Mouse (Mus musculus) kidney, postnatal 0 days (tissue): ENCODE results near the gene Ttll9. TPM values are rescaled to one million over a fixed set of nuclear protein-coding genes. Genes with fewer than 3 reads are reported as not detected.

ENCODE experiments used
- ATAC-seq: fragments of 200-750 bp; cut with Nextera tagmentation; replicated peaks from 2 replicates; pipeline ENCODE4 v1.8.0; 2017; ENCODE audit warnings: low read depth, moderate number of reproducible peaks, moderate TSS enrichment, moderate library complexity; ENCODE audit not compliant: low FRiP score
- DNase-seq: peaks from one replicate; pipeline ENCODE4 v3.0.0-alpha.2; 2016; ENCODE audit warnings: low spot score
- H3K27ac ChIP-seq: fragments of 300-500 bp; sonication (generic); 2 replicates; pipeline ENCODE4 v1.5.1; 2014; ENCODE audit warnings: mild to moderate bottlenecking
- H3K27me3 ChIP-seq: fragments of 300-500 bp; sonication (generic); 2 replicates; pipeline ENCODE4 v1.6.1; 2014; ENCODE audit warnings: low read length, mixed read lengths; ENCODE audit not compliant: insufficient read depth
- H3K36me3 ChIP-seq: fragments of 300-500 bp; sonication (generic); 2 replicates; pipeline ENCODE4 v1.6.1; 2014; ENCODE audit warnings: low read length, mixed read lengths; ENCODE audit not compliant: insufficient read depth
- H3K4me1 ChIP-seq: fragments of 300-500 bp; sonication (generic); replicated peaks from 2 replicates; pipeline ENCODE4 v1.6.1; 2014; ENCODE audit warnings: antibody characterized with exemption, low read length, mixed read lengths; ENCODE audit not compliant: insufficient read depth
- H3K4me2 ChIP-seq: fragments of 300-500 bp; sonication (generic); 2 replicates; pipeline ENCODE4 v1.6.1; 2014; ENCODE audit warnings: mild to moderate bottlenecking, low read length, moderate library complexity, mixed read lengths
- H3K4me3 ChIP-seq: fragments of 300-500 bp; sonication (generic); replicated peaks from 2 replicates; pipeline ENCODE4 v1.5.1; 2014; ENCODE audit warnings: low read depth, low read length
- H3K9ac ChIP-seq: fragments of 300-500 bp; sonication (generic); 2 replicates; pipeline ENCODE4 v1.6.1; 2014; ENCODE audit warnings: low read depth, low read length
- H3K9me3 ChIP-seq: fragments of 300-500 bp; sonication (generic); replicated peaks from 2 replicates; pipeline ENCODE4 v1.6.1; 2016; ENCODE audit warnings: low read length, inconsistent platforms, mixed read lengths
- CTCF ChIP-seq: IDR thresholded peaks from 2 replicates; pipeline ENCODE4 v1.5.1; 2016; ENCODE audit warnings: antibody characterized with exemption, low read depth, mild to moderate bottlenecking, moderate library complexity
- WGBS: fragments of 180-500 bp; shearing (Covaris S2); extraction: QIAGEN DNeasy Blood & Tissue Kit; methylation state at CpG from one replicate; pipeline ENCODE4 v1.1.7; 2014; 5-methylcytosine and 5-hydroxymethylcytosine counted together
- polyA plus RNA-seq: library from polyadenylated mRNA; unstranded; fragments of >200 nt; fragmentation: Nextera tagmentation; extraction: Ambion mirVana; gene quantifications from 2 replicates; pipeline ENCODE4 v1.2.1, GENCODE M21; 2015

Gene Ttll9
- polyA plus RNA-seq, 1 experiment from 2014 or later: 0.75 TPM

DNA sequence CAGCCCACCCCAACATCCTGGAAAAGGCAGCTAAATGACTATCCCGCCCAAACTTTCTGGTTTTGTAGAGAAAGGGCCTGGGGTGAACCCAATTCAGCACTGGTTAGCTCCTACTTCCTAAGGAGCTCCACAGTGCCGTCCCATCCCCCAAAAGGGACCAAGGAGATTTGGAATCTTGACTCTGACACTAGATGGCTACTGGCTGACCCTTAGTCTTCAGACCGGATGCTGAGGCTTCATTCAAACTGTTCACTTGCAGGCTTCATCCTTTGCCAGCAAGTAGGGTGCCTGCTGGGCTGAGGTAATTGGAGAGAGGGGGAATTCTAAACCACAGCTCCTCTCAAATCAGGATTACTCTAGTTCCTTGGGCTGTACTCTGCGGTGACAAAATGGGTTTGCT, 70.7 kb downstream of the Ttll9 start:
- DNase-seq: peak; percentile 25

DNA sequence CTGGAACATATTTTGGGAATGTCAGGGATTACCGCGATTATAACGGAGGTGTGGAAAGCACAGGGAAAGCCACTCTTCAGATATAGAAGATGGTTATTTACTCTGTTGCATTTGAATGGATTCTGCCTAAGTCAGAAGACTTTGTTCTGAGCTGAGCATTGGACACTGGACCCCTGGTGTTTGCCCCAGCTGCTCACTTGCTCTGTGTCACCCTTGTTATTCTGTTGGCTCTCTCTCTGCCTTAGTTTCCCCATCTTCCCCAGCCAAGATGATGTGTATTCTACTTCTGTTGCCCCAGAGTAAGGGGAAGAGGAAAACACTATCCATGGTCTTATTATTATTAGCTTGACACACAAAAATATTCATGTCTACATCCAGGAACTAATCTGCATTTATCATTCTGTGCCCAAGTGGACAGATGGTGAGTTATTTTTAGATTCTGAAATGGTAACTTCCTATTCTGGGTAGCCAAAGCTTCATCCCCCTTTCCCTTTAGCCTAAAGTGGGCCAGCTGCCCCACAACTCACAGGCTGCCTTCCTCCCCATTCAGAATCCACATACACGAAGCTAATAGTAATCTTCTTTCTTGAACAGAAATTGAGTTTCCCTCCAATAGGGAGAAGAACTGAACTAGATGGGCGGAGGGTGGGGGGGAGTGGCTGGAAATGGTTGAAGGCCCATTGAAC, 71.4 kb downstream of the Ttll9 start:
- Histone ChIP-seq H3K4me1 (peaks cover 9% of the 10 kb centered on the region; the same call in 1 of the 2 replicates), H3K27me3 (peaks cover 24% of the 10 kb centered on the region), H3K36me3 (no peaks in the 10 kb centered on the region), H3K4me2 (no peak overlapping the region), H3K4me3 (no peak overlapping the region), H3K9ac (no peak overlapping the region), H3K27ac (no peak overlapping the region), H3K9me3 (no peaks in the 10 kb centered on the region)
- TF ChIP-seq CTCF: no peak
- ATAC-seq: no peak
- 75% methylated on average over 5 of the region's 5 CpGs for WGBS
- no peak for DNase-seq

More for the DNA sequence above, 70.7 kb downstream of the Ttll9 start:
- Histone ChIP-seq H3K27me3 (peaks cover 24% of the 10 kb centered on the region), H3K4me2 (no peak overlapping the region), H3K9ac (no peak overlapping the region), H3K27ac (no peak overlapping the region), H3K36me3 (no peaks in the 10 kb centered on the region), H3K9me3 (no peaks in the 10 kb centered on the region), H3K4me3 (no peak overlapping the region), H3K4me1 (peaks cover 9% of the 10 kb centered on the region; the same call in 1 of the 2 replicates)
- TF ChIP-seq CTCF: no peak
- ATAC-seq: no peak
- WGBS: 16% methylated on average over 4 of the region's 4 CpGs

DNA sequence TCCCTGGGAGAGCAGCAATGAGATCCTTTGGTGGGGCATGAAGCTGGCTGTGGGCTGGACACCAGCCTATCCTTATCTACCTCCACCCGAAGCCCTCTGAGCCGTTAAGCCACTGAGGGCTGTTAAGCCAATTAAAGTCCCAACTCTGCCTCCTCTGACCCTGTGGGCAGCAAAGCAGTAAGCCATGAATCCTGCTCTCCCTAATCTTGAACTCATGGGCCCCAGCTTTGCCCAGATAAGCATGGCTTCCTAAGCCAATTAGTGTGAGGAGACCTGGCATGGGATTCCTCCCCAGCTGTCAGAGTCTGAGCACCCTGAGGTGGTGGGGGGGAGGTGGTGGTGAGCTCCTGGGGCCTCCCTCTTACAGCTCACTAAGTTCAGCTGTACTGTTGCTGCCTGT, 74.4 kb downstream of the Ttll9 start:
- Histone ChIP-seq H3K4me3 (no peak overlapping the region), H3K4me1 (peaks cover 8% of the 10 kb centered on the region; the same call in 1 of the 2 replicates), H3K4me2 (no peak overlapping the region), H3K9ac (no peak overlapping the region), H3K27me3 (peaks cover 10% of the 10 kb centered on the region), H3K27ac (no peak overlapping the region), H3K36me3 (no peaks in the 10 kb centered on the region), H3K9me3 (no peaks in the 10 kb centered on the region)
- 3% methylated on average over 2 of the region's 2 CpGs for WGBS
- no peak for DNase-seq
- TF ChIP-seq CTCF: no peak
- ATAC-seq: no peak

DNA sequence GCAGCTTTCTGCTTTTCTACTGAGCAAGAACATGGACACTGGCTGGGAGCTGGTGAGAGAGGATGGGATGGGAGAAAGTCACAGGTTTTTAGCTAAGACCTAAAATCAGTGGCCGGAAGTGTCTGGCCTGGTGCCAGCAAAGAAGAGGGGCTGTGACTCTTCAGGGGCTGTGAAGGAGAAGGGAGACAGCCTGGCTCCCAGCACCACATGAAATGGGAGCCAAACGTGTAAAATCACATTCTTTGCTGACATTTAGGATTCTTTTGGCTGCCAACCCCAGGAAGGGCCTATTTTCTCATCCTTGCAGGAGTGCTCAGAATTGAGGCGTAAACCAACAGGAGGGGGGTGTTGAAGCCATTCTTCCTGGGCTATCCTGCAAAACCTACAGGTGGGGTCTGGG, 81.6 kb downstream of the Ttll9 start:
- Histone ChIP-seq H3K4me1 (0 out of 2 replicates have a peak, but pooled peaks cover 3% of the 10 kb centered on the region), H3K36me3 (no peaks in the 10 kb centered on the region), H3K27ac (no peak overlapping the region), H3K4me2 (no peak overlapping the region), H3K9ac (no peak overlapping the region), H3K9me3 (no peaks in the 10 kb centered on the region), H3K27me3 (no peaks in the 10 kb centered on the region), H3K4me3 (no peak overlapping the region)
- ATAC-seq: no peak
- no peak for TF ChIP-seq CTCF
- no peak for DNase-seq
- WGBS: 42% methylated on average over 3 of the region's 3 CpGs

DNA sequence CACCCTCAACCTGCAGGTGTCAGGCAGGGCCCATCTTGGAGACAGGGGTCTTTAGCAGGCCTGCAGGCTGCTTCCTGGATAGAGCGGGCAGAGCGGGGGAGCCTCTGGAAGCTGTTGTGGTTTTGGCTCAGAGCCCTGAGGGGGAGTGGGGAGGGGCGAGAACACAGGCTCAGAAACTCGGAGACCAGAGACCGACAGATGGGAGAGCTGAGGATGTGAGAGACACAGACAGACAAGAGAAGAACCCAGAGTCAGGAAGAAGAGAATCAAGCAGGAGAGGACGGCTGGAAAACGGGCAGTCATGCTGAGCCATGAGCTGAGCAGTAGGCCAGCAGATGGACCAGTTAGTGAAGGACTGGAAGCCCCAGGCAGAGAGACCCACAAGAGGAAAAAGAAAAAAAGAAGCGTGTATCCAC, 83.6 kb downstream of the Ttll9 start:
- DNase-seq (peak; percentile 42), ATAC-seq (no peak)
- WGBS: 29% methylated on average over 8 of the region's 8 CpGs

DNA sequence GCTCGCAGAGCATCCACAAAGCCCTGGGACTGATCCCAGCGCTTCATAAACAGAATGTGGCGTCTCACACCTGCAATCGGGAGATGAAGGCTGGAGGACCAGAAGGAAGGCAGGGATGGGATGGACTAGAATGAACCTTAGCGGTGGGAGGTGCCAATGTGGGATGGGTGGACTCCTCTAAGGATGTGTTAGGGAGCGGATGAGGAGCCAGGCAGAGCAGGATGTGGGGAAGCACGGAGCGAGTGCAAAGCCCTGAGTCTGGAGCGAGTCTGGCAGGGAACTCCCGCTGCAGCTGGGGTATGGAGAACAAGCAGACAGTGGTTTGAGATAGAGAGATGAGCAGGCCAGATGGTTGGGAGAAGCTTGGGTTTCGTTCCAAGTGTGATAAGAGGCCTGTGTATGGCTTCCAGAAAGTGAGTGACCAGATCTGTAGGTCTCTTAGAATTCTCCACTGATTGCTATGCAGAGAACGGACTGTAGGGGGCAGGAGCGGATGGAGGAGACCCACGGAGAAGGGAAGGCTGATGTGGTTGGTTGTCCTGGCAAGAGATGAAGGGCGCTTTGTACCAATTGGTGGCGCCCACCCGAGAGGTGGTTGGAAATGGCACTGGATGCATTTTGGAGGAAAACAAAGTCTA, 85.7 kb downstream of the Ttll9 start:
- peak; percentile 75 for TF ChIP-seq CTCF

More for the DNA sequence above, 83.6 kb downstream of the Ttll9 start:
- Histone ChIP-seq H3K36me3 (no peaks in the 10 kb centered on the region), H3K27me3 (no peaks in the 10 kb centered on the region), H3K4me1 (0 out of 2 replicates have a peak, but pooled peaks cover 3% of the 10 kb centered on the region), H3K4me2 (no peak overlapping the region), H3K9ac (no peak overlapping the region), H3K27ac (no peak overlapping the region), H3K4me3 (no peak overlapping the region), H3K9me3 (no peaks in the 10 kb centered on the region)
- no peak for TF ChIP-seq CTCF

More for the DNA sequence above, 85.7 kb downstream of the Ttll9 start:
- Histone ChIP-seq H3K4me3 (no peak overlapping the region), H3K27ac (no peak overlapping the region), H3K36me3 (no peaks in the 10 kb centered on the region), H3K4me1 (0 out of 2 replicates have a peak, but pooled peaks cover 3% of the 10 kb centered on the region), H3K4me2 (no peak overlapping the region), H3K9me3 (no peaks in the 10 kb centered on the region), H3K27me3 (peaks cover 14% of the 10 kb centered on the region), H3K9ac (no peak overlapping the region)
- ATAC-seq (no peak), DNase-seq (peak; percentile 52)
- WGBS: 47% methylated on average over 17 of the region's 17 CpGs
